Mouse (Mus musculus) brown adipose tissue, adult 24 weeks (tissue): ENCODE data around the gene Filip1l. TPM values are rescaled to one million over a fixed set of nuclear protein-coding genes. Genes with fewer than 3 reads are reported as not detected.
A peak's percentile ranks its signal among the peaks of the same experiment; 100 is the strongest.

ENCODE experiments used
- H3K27ac ChIP-seq: fragments of 200-500 bp; replicated peaks from 2 replicates; pipeline ENCODE4 v1.5.1; 2012; ENCODE audit warnings: low read depth, mild to moderate bottlenecking, low read length
- H3K4me1 ChIP-seq: fragments of 200-500 bp; 2 replicates; pipeline ENCODE4 v1.6.1; 2012; ENCODE audit warnings: low read length, mixed read lengths; ENCODE audit not compliant: control insufficient read depth, insufficient read depth, insufficient read length
- H3K4me3 ChIP-seq: fragments of 200-500 bp; 2 replicates; pipeline ENCODE4 v1.5.1; 2012; ENCODE audit warnings: low read depth, mild to moderate bottlenecking, low read length, moderate library complexity; ENCODE audit not compliant: insufficient read depth
- polyA plus RNA-seq: library from polyadenylated mRNA; stranded (reverse); fragments of >200 nt; gene quantifications from 2 replicates; pipeline ENCODE4 v1.2.4, GENCODE M21; 2012; ENCODE audit not compliant: missing spikeins, insufficient read depth, insufficient read length

Filip1l gene
- polyA plus RNA-seq, 1 experiment = 11.5 TPM

GRCm38 (mm10) chr16:57570789-57571311 is 218.0 kb downstream of the Filip1l start:
- no peak overlapping the region for H3K4me3 ChIP-seq
- H3K4me1 ChIP-seq = peaks cover 16% of the 10 kb centered on the region
- no peak overlapping the region for H3K27ac ChIP-seq

- no peak overlapping the region; the same call in 1 of the 2 replicates for H3K27ac ChIP-seq
- H3K4me3 ChIP-seq = no peak overlapping the region
Measured at GRCm38 (mm10) chr16:57573831-57574230, 220.9 kb downstream of the Filip1l start.

GRCm38 (mm10) chr16:57575764-57576388 is 223.0 kb downstream of the Filip1l start:
- peaks cover 20% of the 10 kb centered on the region for H3K4me1 ChIP-seq
- no peak overlapping the region for H3K27ac ChIP-seq
- H3K4me3 ChIP-seq = no peak overlapping the region

More at GRCm38 (mm10) chr16:57573831-57574230, 220.9 kb downstream of the Filip1l start:
- H3K4me1 ChIP-seq = peaks cover 14% of the 10 kb centered on the region

GRCm38 (mm10) chr16:57577519-57577918 is 224.6 kb downstream of the Filip1l start:
- Histone ChIP-seq H3K4me3 (no peak overlapping the region), H3K27ac (no peak overlapping the region), H3K4me1 (peaks cover 16% of the 10 kb centered on the region)

DNA sequence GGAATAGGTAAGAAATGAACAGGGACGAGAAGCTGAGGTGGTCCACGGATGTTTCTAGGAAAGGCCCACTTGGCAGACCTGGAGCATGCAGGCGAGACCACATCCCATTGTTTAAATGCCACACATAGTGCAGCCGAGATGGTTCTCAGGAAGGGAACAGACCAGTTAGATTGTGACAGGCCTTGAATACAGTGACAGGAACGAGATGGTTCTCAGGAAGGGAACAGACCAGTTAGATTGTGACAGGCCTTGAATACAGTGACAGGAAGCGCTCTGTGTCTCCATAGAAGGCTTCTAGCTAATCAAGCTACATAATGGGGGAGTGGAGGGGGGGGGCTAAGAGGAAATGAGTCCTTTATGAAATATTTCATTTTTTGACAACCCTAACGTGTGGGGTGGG is 227.1 kb downstream of the Filip1l start:
- no peak overlapping the region for H3K4me3 ChIP-seq
- peak overlapping the region; percentile 63 for H3K27ac ChIP-seq
- peaks cover 25% of the 10 kb centered on the region for H3K4me1 ChIP-seq

DNA sequence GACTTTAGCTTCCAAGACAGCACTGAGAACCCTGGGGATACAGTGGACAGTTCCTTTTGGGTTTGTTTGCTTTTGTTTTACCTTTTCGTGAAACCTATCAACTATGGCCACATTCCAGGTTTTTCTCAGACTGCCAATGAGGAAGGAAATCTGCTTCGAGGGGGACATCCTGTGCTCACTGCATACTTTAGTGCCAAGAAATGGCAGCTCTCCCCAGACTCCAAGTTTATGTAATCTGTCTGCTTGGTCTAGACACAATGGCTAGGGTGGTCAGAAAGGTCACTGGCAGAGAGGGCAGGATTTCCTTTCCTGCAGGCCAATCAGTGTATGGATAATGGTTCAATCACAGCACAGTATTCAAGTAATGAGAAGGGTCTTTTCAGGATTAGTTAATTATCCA is 229.1 kb downstream of the Filip1l start:
- no peak overlapping the region for H3K4me3 ChIP-seq
- peaks cover 23% of the 10 kb centered on the region for H3K4me1 ChIP-seq
- H3K27ac ChIP-seq = peak overlapping the region; percentile 91

DNA sequence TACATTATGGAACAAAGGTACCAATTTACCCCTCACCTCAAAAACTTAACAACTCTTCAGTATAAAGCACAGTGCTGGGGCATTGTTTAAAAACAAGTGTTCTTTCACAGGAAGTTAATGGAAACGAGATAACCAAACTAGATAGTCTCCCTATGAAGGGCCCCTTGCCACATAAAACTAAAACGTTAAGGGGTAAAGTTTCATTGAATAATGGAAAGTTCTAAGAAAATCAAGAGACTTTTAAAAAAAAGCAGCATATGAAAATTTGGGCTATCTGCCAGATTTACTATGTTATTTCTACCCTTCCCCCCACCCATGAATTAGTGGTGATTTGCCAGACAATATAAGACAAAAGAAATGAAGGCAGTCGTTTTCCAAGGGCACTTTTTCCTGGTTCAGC is 232.3 kb downstream of the Filip1l start:
- Histone ChIP-seq H3K4me3 (no peak overlapping the region), H3K4me1 (peaks cover 20% of the 10 kb centered on the region), H3K27ac (peak overlapping the region; percentile 28; the same call in 1 of the 2 replicates)

GRCm38 (mm10) chr16:57593422-57594157 is 240.7 kb downstream of the Filip1l start:
- H3K4me3 ChIP-seq = no peak overlapping the region
- no peaks in the 10 kb centered on the region for H3K4me1 ChIP-seq
- H3K27ac ChIP-seq = no peak overlapping the region

GRCm38 (mm10) chr16:57597295-57597957 is 244.5 kb downstream of the Filip1l start:
- Histone ChIP-seq H3K27ac (no peak overlapping the region), H3K4me1 (no peaks in the 10 kb centered on the region), H3K4me3 (no peak overlapping the region)

- no peak overlapping the region for H3K4me3 ChIP-seq
- H3K27ac ChIP-seq = no peak overlapping the region
- no peaks in the 10 kb centered on the region for H3K4me1 ChIP-seq
Measured at GRCm38 (mm10) chr16:57601031-57601430, 248.1 kb downstream of the Filip1l start.

GRCm38 (mm10) chr16:57606444-57607227 is 253.7 kb downstream of the Filip1l start, which contains the start of gene Cmss1:
Cmss1 (minus strand) TSS chr16:57606864.
- no peaks in the 10 kb centered on the region for H3K4me1 ChIP-seq
- no peak within 1 kb of the TSS for H3K27ac ChIP-seq
- peak within 1 kb of the TSS; percentile 70 for H3K4me3 ChIP-seq

GRCm38 (mm10) chr16:57611768-57612167 is 258.9 kb downstream of the Filip1l start:
- H3K27ac ChIP-seq = no peak overlapping the region
- no peak overlapping the region for H3K4me3 ChIP-seq
- no peaks in the 10 kb centered on the region for H3K4me1 ChIP-seq
